Mouse (Mus musculus): ENCODE data around the gene Fasn. TPM values are rescaled to one million over a fixed set of nuclear protein-coding genes. Genes with fewer than 3 reads are reported as not detected.
A peak's percentile ranks its signal among the peaks of the same experiment; 100 is the strongest.

The Fasn gene
- polyA plus RNA-seq, 1 experiment = 274 TPM

- Histone ChIP-seq H3K27ac (ENCODE audit: insufficient read depth, low read length) (peak overlapping the region; percentile 89), H3K4me1 (ENCODE audit: control insufficient read depth, insufficient read depth, low read length) (peaks cover 49% of the 10 kb centered on the region), H3K4me3 (replicated peaks; ENCODE audit: insufficient read depth, low read depth, low read length) (peak overlapping the region; percentile 75), H3K27me3 (ENCODE audit: control insufficient read depth, insufficient read depth, low read length) (no peaks in the 10 kb centered on the region)
- no peak for TF ChIP-seq POLR2A (IDR thresholded peaks at IDR 0.05; ENCODE audit: borderline replicate concordance, insufficient read depth, low read length)
- no peak for TF ChIP-seq CTCF (IDR thresholded peaks at IDR 0.05; ENCODE audit: borderline replicate concordance, insufficient read depth, low read depth, low read length)
- WGBS = under 1% methylated on average over 40 of the region's 40 CpGs
- DNase-seq = no peak
Measured at GRCm38 (mm10) chr11:120823551-120823947, 798 bp downstream of the Fasn start.

- DNase-seq = no peak
- no peaks in the 10 kb centered on the region for H3K27me3 ChIP-seq (ENCODE audit: control insufficient read depth, insufficient read depth, low read length)
- H3K27ac ChIP-seq (ENCODE audit: insufficient read depth, low read length) = peak overlapping the region; percentile 89
- no peak for TF ChIP-seq POLR2A (IDR thresholded peaks at IDR 0.05; ENCODE audit: borderline replicate concordance, insufficient read depth, low read length)
- no peak for TF ChIP-seq CTCF (IDR thresholded peaks at IDR 0.05; ENCODE audit: borderline replicate concordance, insufficient read depth, low read depth, low read length)
- peak overlapping the region; percentile 75 for H3K4me3 ChIP-seq (replicated peaks; ENCODE audit: insufficient read depth, low read depth, low read length)
- under 1% methylated on average over 14 of the region's 14 CpGs for WGBS
- peaks cover 53% of the 10 kb centered on the region for H3K4me1 ChIP-seq (ENCODE audit: control insufficient read depth, insufficient read depth, low read length)
Measured at GRCm38 (mm10) chr11:120822831-120823550, 1.4 kb downstream of the Fasn start.

- Histone ChIP-seq H3K4me3 (replicated peaks; ENCODE audit: insufficient read depth, low read depth, low read length) (peak overlapping the region; percentile 75), H3K4me1 (ENCODE audit: control insufficient read depth, insufficient read depth, low read length) (peaks cover 53% of the 10 kb centered on the region), H3K27me3 (ENCODE audit: control insufficient read depth, insufficient read depth, low read length) (no peaks in the 10 kb centered on the region), H3K27ac (ENCODE audit: insufficient read depth, low read length) (no peak overlapping the region)
- DNase-seq = no peak
- 17% methylated on average over 4 of the region's 4 CpGs for WGBS
- TF ChIP-seq POLR2A (IDR thresholded peaks at IDR 0.05; ENCODE audit: borderline replicate concordance, insufficient read depth, low read length) (no peak), CTCF (IDR thresholded peaks at IDR 0.05; ENCODE audit: borderline replicate concordance, insufficient read depth, low read depth, low read length) (no peak)
Measured at GRCm38 (mm10) chr11:120822321-120822720, 2.0 kb downstream of the Fasn start.

- Histone ChIP-seq H3K27ac (ENCODE audit: insufficient read depth, low read length) (no peak overlapping the region), H3K27me3 (ENCODE audit: control insufficient read depth, insufficient read depth, low read length) (no peaks in the 10 kb centered on the region), H3K4me3 (replicated peaks; ENCODE audit: insufficient read depth, low read depth, low read length) (no peak overlapping the region), H3K4me1 (ENCODE audit: control insufficient read depth, insufficient read depth, low read length) (peaks cover 53% of the 10 kb centered on the region)
- TF ChIP-seq POLR2A (IDR thresholded peaks at IDR 0.05; ENCODE audit: borderline replicate concordance, insufficient read depth, low read length) (no peak), CTCF (IDR thresholded peaks at IDR 0.05; ENCODE audit: borderline replicate concordance, insufficient read depth, low read depth, low read length) (no peak)
- WGBS = 50% methylated on average over 14 of the region's 14 CpGs
- DNase-seq = no peak
Measured at GRCm38 (mm10) chr11:120821076-120821922, 3.0 kb downstream of the Fasn start.

- Histone ChIP-seq H3K4me3 (replicated peaks; ENCODE audit: insufficient read depth, low read depth, low read length) (no peak overlapping the region), H3K27me3 (ENCODE audit: control insufficient read depth, insufficient read depth, low read length) (no peaks in the 10 kb centered on the region), H3K4me1 (ENCODE audit: control insufficient read depth, insufficient read depth, low read length) (peaks cover 52% of the 10 kb centered on the region), H3K27ac (ENCODE audit: insufficient read depth, low read length) (peak overlapping the region; percentile 17; the same call in 1 of the 2 replicates)
- no peak for TF ChIP-seq CTCF (IDR thresholded peaks at IDR 0.05; ENCODE audit: borderline replicate concordance, insufficient read depth, low read depth, low read length)
- TF ChIP-seq POLR2A (IDR thresholded peaks at IDR 0.05; ENCODE audit: borderline replicate concordance, insufficient read depth, low read length) = no peak
- no peak for DNase-seq
- 55% methylated on average over 14 of the region's 14 CpGs for WGBS
Measured at GRCm38 (mm10) chr11:120820546-120820945, 3.8 kb downstream of the Fasn start.

GRCm38 (mm10) chr11:120819556-120819955, 4.8 kb downstream of the Fasn start:
- peak overlapping the region; percentile 47 for H3K27ac ChIP-seq (ENCODE audit: insufficient read depth, low read length)
- no peak overlapping the region for H3K4me3 ChIP-seq (replicated peaks; ENCODE audit: insufficient read depth, low read depth, low read length)
- no peaks in the 10 kb centered on the region for H3K27me3 ChIP-seq (ENCODE audit: control insufficient read depth, insufficient read depth, low read length)
- peak; percentile 62 to 80 for DNase-seq
- WGBS = 13% methylated on average over 6 of the region's 6 CpGs
- peaks cover 45% of the 10 kb centered on the region for H3K4me1 ChIP-seq (ENCODE audit: control insufficient read depth, insufficient read depth, low read length)
- TF ChIP-seq CTCF (IDR thresholded peaks at IDR 0.05; ENCODE audit: borderline replicate concordance, insufficient read depth, low read depth, low read length) (no peak), POLR2A (IDR thresholded peaks at IDR 0.05; ENCODE audit: borderline replicate concordance, insufficient read depth, low read length) (no peak)

- Histone ChIP-seq H3K4me1 (ENCODE audit: control insufficient read depth, insufficient read depth, low read length) (peaks cover 45% of the 10 kb centered on the region), H3K4me3 (replicated peaks; ENCODE audit: insufficient read depth, low read depth, low read length) (no peak overlapping the region), H3K27me3 (ENCODE audit: control insufficient read depth, insufficient read depth, low read length) (no peaks in the 10 kb centered on the region), H3K27ac (ENCODE audit: insufficient read depth, low read length) (no peak overlapping the region)
- WGBS = 94% methylated on average over 13 of the region's 13 CpGs
- TF ChIP-seq CTCF (IDR thresholded peaks at IDR 0.05; ENCODE audit: borderline replicate concordance, insufficient read depth, low read depth, low read length) = no peak
- TF ChIP-seq POLR2A (IDR thresholded peaks at IDR 0.05; ENCODE audit: borderline replicate concordance, insufficient read depth, low read length) = no peak
- DNase-seq = no peak
Measured at GRCm38 (mm10) chr11:120818251-120818650, 6.1 kb downstream of the Fasn start.

All from cerebellum, adult 2 months (tissue).